Mouse (Mus musculus): ENCODE data around the gene Emc4.

DNA sequence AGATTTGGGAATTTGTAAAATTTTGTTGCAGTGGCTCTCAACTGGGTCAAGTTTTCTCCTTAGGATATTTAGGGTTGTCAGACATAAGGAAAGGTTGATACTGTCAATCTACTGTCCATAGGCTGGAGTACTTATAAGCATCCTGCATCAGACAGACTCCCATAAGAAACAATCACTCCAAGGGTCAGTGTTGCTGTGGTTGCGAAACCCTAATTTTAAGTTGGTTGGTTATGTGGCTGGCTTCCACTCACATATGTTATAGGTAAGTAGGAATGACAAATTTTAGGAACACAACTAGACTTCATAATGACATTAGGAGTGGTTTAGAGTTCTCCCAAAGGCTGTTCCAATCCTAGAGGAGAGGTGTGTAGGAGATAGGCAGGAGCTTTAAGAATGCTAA, 13.4 kb upstream of the Emc4 start:
- no peak for TF ChIP-seq CTCF (IDR thresholded peaks at IDR 0.05; ENCODE audit: borderline replicate concordance, control insufficient read depth, extremely low read depth, insufficient read depth, low read length, poor library complexity)
- no peak for TF ChIP-seq POLR2A (IDR thresholded peaks at IDR 0.05; ENCODE audit: control insufficient read depth, extremely low read depth, insufficient read depth, low read length, poor library complexity)

All from thymus, adult 2 months (tissue).